9 mouse cellular contexts compared by ENCODE assay signal in the genomic region with DNA sequence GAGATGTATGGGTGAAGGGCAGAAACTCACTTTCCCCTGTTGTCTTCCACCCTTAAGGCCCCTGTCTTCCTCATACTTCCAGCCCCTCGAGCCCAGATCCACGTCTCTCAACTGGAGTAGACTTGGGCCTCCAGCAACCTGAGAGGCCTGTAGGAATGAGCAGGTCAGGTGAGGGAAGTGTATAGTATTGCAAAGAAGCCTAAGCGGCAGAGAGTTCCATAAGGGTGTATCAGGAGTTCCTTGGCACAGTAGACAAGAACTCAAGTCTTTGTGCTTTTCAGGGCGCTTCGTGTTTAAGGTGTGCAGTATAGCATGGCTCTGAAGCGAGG. TPM values are rescaled to one million over a fixed set of nuclear protein-coding genes. Genes with fewer than 3 reads are reported as not detected.
DNase-seq lines count a peak whose midpoint lies in the region; ATAC-seq lines count a peak whose summit lies in the region.
"Had no signal": no experiment of that assay in that cellular context is flagged by ENCODE, and none has a peak within 500 bp of the region (broad histone marks: within the 10 kb centered on the region; RNA-seq: fewer than 3 reads in every experiment).

No protein-coding gene starts in this region.

- no peak for ATAC-seq in kidney, embryonic 15.5 days (replicated peaks; ENCODE audit: low FRiP score)
- ATAC-seq in hindbrain, embryonic 16.5 days = no peak
- no peak for ATAC-seq in midbrain, embryonic 15.5 days (replicated peaks)

- peaks cover 52% of the 10 kb centered on the region for H3K4me1 ChIP-seq in kidney, embryonic 15.5 days
- H3K4me1 ChIP-seq in embryonic facial prominence, embryonic 10.5 days = peaks cover 45% of the 10 kb centered on the region
- H3K4me1 ChIP-seq in hindbrain, embryonic 16.5 days (ENCODE audit: control insufficient read depth, insufficient read depth, low read depth, low read length) = peaks cover 23% of the 10 kb centered on the region
- peaks cover 26% of the 10 kb centered on the region for H3K4me1 ChIP-seq in midbrain, embryonic 15.5 days

- H3K4me2 ChIP-seq in kidney, embryonic 15.5 days = peak overlapping the region; percentile 78
- peak overlapping the region; percentile 65 for H3K4me2 ChIP-seq in hindbrain, embryonic 16.5 days (ENCODE audit: low read length)
- peak overlapping the region; percentile 86 for H3K4me2 ChIP-seq in midbrain, embryonic 15.5 days

- 75% methylated on average over 6 of the region's 6 CpGs for WGBS in kidney, embryonic 15.5 days
- WGBS in embryonic facial prominence, embryonic 10.5 days = 77% methylated on average over 6 of the region's 6 CpGs
- WGBS in hindbrain, embryonic 16.5 days = 83% methylated on average over 6 of the region's 6 CpGs
- WGBS in midbrain, embryonic 15.5 days = 81% methylated on average over 6 of the region's 6 CpGs

- no peak for DNase-seq in kidney, adult 18-20 months
- DNase-seq in embryonic facial prominence, embryonic 10.5 days (ENCODE audit: low spot score) = no peak
- DNase-seq in adrenal gland, postnatal 25 days = no peak
- no peak for DNase-seq in retina, postnatal 1 day
- no peak for DNase-seq in lung, postnatal 14 days
- DNase-seq: right cerebral cortex, postnatal 25 days had no signal

- no peak overlapping the region for H3K9ac ChIP-seq in kidney, embryonic 15.5 days
- no peak overlapping the region for H3K9ac ChIP-seq in hindbrain, embryonic 16.5 days (ENCODE audit: low read depth, low read length)
- peak overlapping the region; percentile 36; the same call in 1 of the 2 replicates for H3K9ac ChIP-seq in midbrain, embryonic 15.5 days

- H3K27ac ChIP-seq in kidney, embryonic 15.5 days = peak overlapping the region; percentile 94
- H3K27ac ChIP-seq in embryonic facial prominence, embryonic 10.5 days (replicated peaks) = no peak overlapping the region
- H3K27ac ChIP-seq in hindbrain, embryonic 16.5 days (ENCODE audit: low read depth, low read length) = no peak overlapping the region
- peak overlapping the region; percentile 74; the same call in 1 of the 2 replicates for H3K27ac ChIP-seq in midbrain, embryonic 15.5 days

- H3K4me3 ChIP-seq in kidney, embryonic 15.5 days (replicated peaks) = peak overlapping the region; percentile 59
- H3K4me3 ChIP-seq in embryonic facial prominence, embryonic 10.5 days = peak overlapping the region; percentile 72
- no peak overlapping the region for H3K4me3 ChIP-seq in hindbrain, embryonic 16.5 days (ENCODE audit: low read length)
- H3K4me3 ChIP-seq in midbrain, embryonic 15.5 days = peak overlapping the region; percentile 61

- H3K27me3 ChIP-seq in kidney, embryonic 15.5 days = peaks cover 13% of the 10 kb centered on the region; the same call in 1 of the 2 replicates
- H3K27me3 ChIP-seq in embryonic facial prominence, embryonic 10.5 days (replicated peaks; ENCODE audit: low read depth, poor library complexity, severe bottlenecking) = peaks cover 54% of the 10 kb centered on the region
- peaks cover 19% of the 10 kb centered on the region for H3K27me3 ChIP-seq in hindbrain, embryonic 16.5 days (replicated peaks; ENCODE audit: control insufficient read depth, insufficient read depth, low read length)
- H3K27me3 ChIP-seq in midbrain, embryonic 15.5 days (replicated peaks) = peaks cover 26% of the 10 kb centered on the region; the same call in 1 of the 2 replicates

- no peaks in the 10 kb centered on the region for H3K9me3 ChIP-seq in kidney, embryonic 15.5 days (replicated peaks)
- no peaks in the 10 kb centered on the region for H3K9me3 ChIP-seq in embryonic facial prominence, embryonic 10.5 days
- no peaks in the 10 kb centered on the region for H3K9me3 ChIP-seq in hindbrain, embryonic 16.5 days (ENCODE audit: control insufficient read depth, low read length)
- no peaks in the 10 kb centered on the region for H3K9me3 ChIP-seq in midbrain, embryonic 15.5 days

- peaks cover 6% of the 10 kb centered on the region for H3K36me3 ChIP-seq in kidney, embryonic 15.5 days
- H3K36me3 ChIP-seq in embryonic facial prominence, embryonic 10.5 days (replicated peaks) = peaks cover 13% of the 10 kb centered on the region; the same call in 1 of the 2 replicates
- no peaks in the 10 kb centered on the region for H3K36me3 ChIP-seq in hindbrain, embryonic 16.5 days (ENCODE audit: control insufficient read depth, insufficient read depth, low read length)
- H3K36me3 ChIP-seq in midbrain, embryonic 15.5 days (replicated peaks) = no peaks in the 10 kb centered on the region

RNA-seq across cellular contexts. Expression of gene Tedc1, which starts 1.5 kb away (rescaled TPM):
- polyA plus RNA-seq in kidney, embryonic 15.5 days (2015; fragmentation: Nextera tagmentation; extraction: Ambion mirVana) = 40.2 and 42.0 TPM in 2 replicates
- 57.5 and 59.4 TPM in 2 replicates for polyA plus RNA-seq in embryonic facial prominence, embryonic 10.5 days (2016; fragmentation: Nextera tagmentation; extraction: Ambion mirVana)
- polyA plus RNA-seq in hindbrain, embryonic 16.5 days (2015; fragmentation: Nextera tagmentation; extraction: Ambion mirVana) = 14.5 and 18.3 TPM in 2 replicates
- polyA plus RNA-seq in midbrain, embryonic 15.5 days (2015; fragmentation: Nextera tagmentation; extraction: Ambion mirVana) = 12.7 and 16.3 TPM in 2 replicates
- total RNA-seq in adrenal gland, postnatal 25 days (2021) = 1.4 and 2.5 TPM in 2 replicates

RNA-seq across cellular contexts. Expression of gene Crip1, which starts 8.6 kb away (rescaled TPM):
- polyA plus RNA-seq in kidney, embryonic 15.5 days (2015; fragmentation: Nextera tagmentation; extraction: Ambion mirVana) = 309 and 310 TPM in 2 replicates
- 53.6 and 57.1 TPM in 2 replicates for polyA plus RNA-seq in embryonic facial prominence, embryonic 10.5 days (2016; fragmentation: Nextera tagmentation; extraction: Ambion mirVana)
- 29.8 and 40.7 TPM in 2 replicates for polyA plus RNA-seq in hindbrain, embryonic 16.5 days (2015; fragmentation: Nextera tagmentation; extraction: Ambion mirVana)
- polyA plus RNA-seq in midbrain, embryonic 15.5 days (2015; fragmentation: Nextera tagmentation; extraction: Ambion mirVana) = 23.7 and 27.3 TPM in 2 replicates
- 28.9 and 30.2 TPM in 2 replicates for total RNA-seq in adrenal gland, postnatal 25 days (2021)

RNA-seq across cellular contexts. Expression of gene Crip2, which starts 14.7 kb away (rescaled TPM):
- 203 and 210 TPM in 2 replicates for polyA plus RNA-seq in kidney, embryonic 15.5 days (2015; fragmentation: Nextera tagmentation; extraction: Ambion mirVana)
- polyA plus RNA-seq in embryonic facial prominence, embryonic 10.5 days (2016; fragmentation: Nextera tagmentation; extraction: Ambion mirVana) = 91.8 and 96.4 TPM in 2 replicates
- polyA plus RNA-seq in hindbrain, embryonic 16.5 days (2015; fragmentation: Nextera tagmentation; extraction: Ambion mirVana) = 342 and 346 TPM in 2 replicates
- polyA plus RNA-seq in midbrain, embryonic 15.5 days (2015; fragmentation: Nextera tagmentation; extraction: Ambion mirVana) = 370 and 393 TPM in 2 replicates
- total RNA-seq in adrenal gland, postnatal 25 days (2021) = 65.9 and 69.0 TPM in 2 replicates

RNA-seq across cellular contexts. Expression of gene Tmem121, which starts 31.0 kb away (rescaled TPM):
- 9.5 and 10.5 TPM in 2 replicates for polyA plus RNA-seq in kidney, embryonic 15.5 days (2015; fragmentation: Nextera tagmentation; extraction: Ambion mirVana)
- 11.4 and 12.1 TPM in 2 replicates for polyA plus RNA-seq in embryonic facial prominence, embryonic 10.5 days (2016; fragmentation: Nextera tagmentation; extraction: Ambion mirVana)
- polyA plus RNA-seq in hindbrain, embryonic 16.5 days (2015; fragmentation: Nextera tagmentation; extraction: Ambion mirVana) = 50.8 and 52.2 TPM in 2 replicates
- polyA plus RNA-seq in midbrain, embryonic 15.5 days (2015; fragmentation: Nextera tagmentation; extraction: Ambion mirVana) = 44.9 and 50.6 TPM in 2 replicates
- total RNA-seq in adrenal gland, postnatal 25 days (2021) = 4.1 and 4.3 TPM in 2 replicates

RNA-seq across cellular contexts. Expression of gene Mta1, which starts 56.6 kb away (rescaled TPM):
- 16.0 and 16.3 TPM in 2 replicates for polyA plus RNA-seq in kidney, embryonic 15.5 days (2015; fragmentation: Nextera tagmentation; extraction: Ambion mirVana)
- 20.3 and 21.0 TPM in 2 replicates for polyA plus RNA-seq in embryonic facial prominence, embryonic 10.5 days (2016; fragmentation: Nextera tagmentation; extraction: Ambion mirVana)
- polyA plus RNA-seq in hindbrain, embryonic 16.5 days (2015; fragmentation: Nextera tagmentation; extraction: Ambion mirVana) = 13.4 and 14.6 TPM in 2 replicates
- polyA plus RNA-seq in midbrain, embryonic 15.5 days (2015; fragmentation: Nextera tagmentation; extraction: Ambion mirVana) = 17.2 and 18.1 TPM in 2 replicates
- 104 and 109 TPM in 2 replicates for total RNA-seq in adrenal gland, postnatal 25 days (2021)

Comparison
In these comparisons a context has a peak if more than half of its experiments do, and no peak if none do; other contexts are left out.
1. H3K27ac ChIP-seq: peak in kidney, embryonic 15.5 days (single experiment) and midbrain, embryonic 15.5 days (single experiment); none in embryonic facial prominence, embryonic 10.5 days (single experiment) and hindbrain, embryonic 16.5 days (single experiment).
2. Peak in every context shown above with its lines, with median percentiles within 50 percentile points of each other: H3K4me2 ChIP-seq.